Mouse (Mus musculus) layer of hippocampus, adult 2 months (tissue): Measurements from ENCODE around the gene Sdha. TPM values are rescaled to one million over a fixed set of nuclear protein-coding genes. Genes with fewer than 3 reads are reported as not detected.

Experiments
- DNase-seq, 2 experiments: peaks; one replicate each; pipeline ENCODE4 v3.0.0; 2022; ENCODE audit warnings: low spot score in 2 of 2
- H3K27ac ChIP-seq: fragments of 200-600 bp; 2 replicates; pipeline ENCODE4 v1.8.1; 2022
- H3K4me3 ChIP-seq: fragments of 200-600 bp; 2 replicates; pipeline ENCODE4 v1.8.1; 2022; ENCODE audit warnings: mild to moderate bottlenecking
- CTCF ChIP-seq: fragments of 200-600 bp; conservative IDR thresholded peaks from 2 replicates; pipeline ENCODE4 v1.8.1; 2022; ENCODE audit warnings: antibody characterized with exemption, mild to moderate bottlenecking, moderate library complexity
- total RNA-seq, 2 experiments: library from RNA; stranded (reverse); gene quantifications; 2 replicates each; pipeline ENCODE4 v1.2.3; 2021

Gene Sdha
- total RNA-seq, 2 experiments from 2014 or later: 306 to 317 TPM

- peak; percentile 71 for TF ChIP-seq CTCF
- peak; percentile 11 to 30 for DNase-seq
Observed at GRCm38 (mm10) chr13:74292167-74292566, 57.9 kb downstream of the Sdha start, which contains the start of gene Ahrr. Gene Ahrr (minus strand): TSS chr13:74292331.

GRCm38 (mm10) chr13:74289646-74290045 is 60.4 kb downstream of the Sdha start:
- no peak for TF ChIP-seq CTCF
- H3K4me3 ChIP-seq: no peak overlapping the region
- DNase-seq: no peak
- H3K27ac ChIP-seq: no peak overlapping the region

More at GRCm38 (mm10) chr13:74292167-74292566, 57.9 kb downstream of the Sdha start, which contains the start of gene Ahrr:
- Histone ChIP-seq H3K27ac (no peak within 1 kb of the TSS), H3K4me3 (peak within 1 kb of the TSS; percentile 35)

GRCm38 (mm10) chr13:74282299-74282698 is 67.8 kb downstream of the Sdha start:
- no peak overlapping the region for H3K27ac ChIP-seq
- no peak for TF ChIP-seq CTCF
- no peak for DNase-seq
- H3K4me3 ChIP-seq: no peak overlapping the region

- no peak for TF ChIP-seq CTCF
- H3K4me3 ChIP-seq: no peak overlapping the region
- no peak for DNase-seq
- no peak overlapping the region for H3K27ac ChIP-seq
Observed at GRCm38 (mm10) chr13:74275726-74276125, 74.4 kb downstream of the Sdha start.

Other genes starting within 250 kb of the Sdha start
- 1 to 10 TPM; 2.3 TPM for gene Slc9a3, start 228.8 kb downstream of the Sdha start, total RNA-seq
- 10 to 100 TPM; 64.0 to 67.1 TPM for gene Exoc3, start 141.5 kb downstream of the Sdha start, total RNA-seq
- gene Ahrr, start 57.9 kb downstream of the Sdha start, total RNA-seq: under 1 TPM; 0.74 to 0.77 TPM
- 10 to 100 TPM; 70.8 to 77.4 TPM for gene Pdcd6, start 32.7 kb downstream of the Sdha start, total RNA-seq
- 10 to 100 TPM; 87.5 to 90.4 TPM for gene Ccdc127, start within 50 bp of the Sdha start, total RNA-seq
- not detected for gene Lrrc14b, start 13.7 kb upstream of the Sdha start, total RNA-seq
- gene Zfp72, start 40.6 kb upstream of the Sdha start, total RNA-seq: 1 to 10 TPM; 6.0 to 6.5 TPM
- 100 to 1,000 TPM; 146 to 157 TPM for gene Ftl1-ps1, start 49.4 kb upstream of the Sdha start, total RNA-seq
- 1 to 10 TPM; 6.7 to 7.2 TPM for gene Zfp825, start 143.7 kb upstream of the Sdha start, total RNA-seq